Mouse (Mus musculus) liver, embryonic 15.5 days (tissue): Measurements from ENCODE around the gene 4933417A18Rik. TPM values are rescaled to one million over a fixed set of nuclear protein-coding genes. Genes with fewer than 3 reads are reported as not detected.
"Not testable (repeated sequence)": the region's sequence is repeated elsewhere in the genome, so short reads cannot be mapped to it uniquely, and the experiment has no call there.

Experiments
- ATAC-seq: fragments of 200-750 bp; cut with Nextera tagmentation; 2 replicates; pipeline ENCODE4 v1.8.0; 2017; ENCODE audit warnings: moderate number of reproducible peaks, mild to moderate bottlenecking, moderate library complexity; ENCODE audit not compliant: insufficient read depth
- H3K27ac ChIP-seq: fragments of 300-500 bp; sonication (generic); replicated peaks from 2 replicates; pipeline ENCODE4 v1.5.1; 2015; ENCODE audit warnings: mild to moderate bottlenecking, inconsistent platforms
- H3K27me3 ChIP-seq: fragments of 300-500 bp; sonication (generic); 2 replicates; pipeline ENCODE4 v1.6.1; 2015; ENCODE audit warnings: mild to moderate bottlenecking, inconsistent platforms
- H3K36me3 ChIP-seq: fragments of 300-500 bp; sonication (generic); replicated peaks from 2 replicates; pipeline ENCODE4 v1.6.1; 2015; ENCODE audit warnings: moderate library complexity, mild to moderate bottlenecking, inconsistent platforms
- H3K4me1 ChIP-seq: fragments of 300-500 bp; sonication (generic); replicated peaks from 2 replicates; pipeline ENCODE4 v1.6.1; 2015; ENCODE audit warnings: inconsistent platforms
- H3K4me2 ChIP-seq: fragments of 300-500 bp; sonication (generic); 2 replicates; pipeline ENCODE4 v1.6.1; 2015; ENCODE audit warnings: moderate library complexity, mild to moderate bottlenecking, inconsistent platforms
- H3K4me3 ChIP-seq: fragments of 300-500 bp; sonication (generic); replicated peaks from 2 replicates; pipeline ENCODE4 v1.5.1; 2015; ENCODE audit warnings: mild to moderate bottlenecking, inconsistent platforms
- H3K9ac ChIP-seq: fragments of 300-500 bp; sonication (generic); 2 replicates; pipeline ENCODE4 v1.6.1; 2015; ENCODE audit warnings: moderate library complexity, mild to moderate bottlenecking, inconsistent platforms
- H3K9me3 ChIP-seq: fragments of 300-500 bp; sonication (generic); replicated peaks from 2 replicates; pipeline ENCODE4 v1.6.1; 2016; ENCODE audit warnings: inconsistent platforms
- WGBS: fragments of 180-500 bp; shearing (Covaris S2); methylation state at CpG from one replicate; pipeline ENCODE4 v1.1.7; 2015; ENCODE audit warnings: mixed read lengths; ENCODE audit not compliant: insufficient replicate concordance; 5-methylcytosine and 5-hydroxymethylcytosine counted together
- polyA plus RNA-seq: library from polyadenylated mRNA; unstranded; fragments of >200 nt; fragmentation: Nextera tagmentation; extraction: Ambion mirVana; gene quantifications from 2 replicates; pipeline ENCODE4 v1.2.1, GENCODE M21; 2015

4933417A18Rik gene
- polyA plus RNA-seq, 1 experiment from 2014 or later: not detected

GRCm38 (mm10) chr13:34951437-34951836, 27.2 kb downstream of the 4933417A18Rik start:
- H3K4me3 ChIP-seq, H3K27ac ChIP-seq, H3K4me1 ChIP-seq, H3K4me2 ChIP-seq, H3K27me3 ChIP-seq, H3K36me3 ChIP-seq, H3K9ac ChIP-seq, H3K9me3 ChIP-seq: not testable (repeated sequence)
- 0 out of 2 replicates have a peak, but pooled peaks have one; percentile 37 for ATAC-seq
- WGBS: 35% methylated on average over 2 of the region's 2 CpGs

- H3K4me2 ChIP-seq: no peak overlapping the region
- WGBS: 62% methylated on average over 4 of the region's 4 CpGs
- H3K27me3 ChIP-seq: no peaks in the 10 kb centered on the region
- no peak overlapping the region for H3K4me3 ChIP-seq
- no peak overlapping the region for H3K9ac ChIP-seq
- no peaks in the 10 kb centered on the region for H3K9me3 ChIP-seq
- H3K27ac ChIP-seq: no peak overlapping the region
- H3K36me3 ChIP-seq: no peaks in the 10 kb centered on the region
- ATAC-seq: no peak
- H3K4me1 ChIP-seq: no peaks in the 10 kb centered on the region
Observed at GRCm38 (mm10) chr13:34956901-34957300, 32.7 kb downstream of the 4933417A18Rik start.

DNA sequence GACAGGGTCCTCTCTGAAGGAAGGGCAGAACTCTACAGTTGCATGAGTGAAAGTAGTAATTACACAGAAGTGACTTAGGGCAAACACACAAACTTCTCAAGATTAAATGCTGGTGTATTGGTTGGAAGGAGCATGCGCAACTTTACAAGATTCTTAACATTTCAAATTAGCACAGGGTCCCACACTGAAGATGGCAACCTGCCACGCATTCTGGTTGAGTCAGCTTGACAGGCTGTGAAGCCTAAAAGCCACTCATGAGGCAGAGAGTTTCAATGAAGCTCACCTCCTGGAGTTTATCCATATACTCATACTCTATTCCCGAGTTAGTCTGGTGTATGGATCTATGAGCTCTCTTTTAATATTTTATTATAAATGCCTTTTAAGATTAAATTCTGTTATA, 33.9 kb downstream of the 4933417A18Rik start:
- H3K9ac ChIP-seq, ATAC-seq, H3K4me2 ChIP-seq, H3K9me3 ChIP-seq, H3K4me3 ChIP-seq, H3K27me3 ChIP-seq, H3K27ac ChIP-seq, H3K4me1 ChIP-seq, H3K36me3 ChIP-seq: not testable (repeated sequence)
- 60% methylated on average over 3 of the region's 3 CpGs for WGBS

GRCm38 (mm10) chr13:34960996-34961770, 37.0 kb downstream of the 4933417A18Rik start:
- 55% methylated on average over 4 of the region's 4 CpGs for WGBS
- Histone ChIP-seq H3K4me2 (no peak overlapping the region), H3K9ac (no peak overlapping the region), H3K9me3 (no peaks in the 10 kb centered on the region), H3K36me3 (no peaks in the 10 kb centered on the region), H3K27me3 (peaks cover 34% of the 10 kb centered on the region), H3K4me3 (no peak overlapping the region), H3K27ac (no peak overlapping the region), H3K4me1 (peaks cover 9% of the 10 kb centered on the region; the same call in 1 of the 2 replicates)
- no peak for ATAC-seq

DNA sequence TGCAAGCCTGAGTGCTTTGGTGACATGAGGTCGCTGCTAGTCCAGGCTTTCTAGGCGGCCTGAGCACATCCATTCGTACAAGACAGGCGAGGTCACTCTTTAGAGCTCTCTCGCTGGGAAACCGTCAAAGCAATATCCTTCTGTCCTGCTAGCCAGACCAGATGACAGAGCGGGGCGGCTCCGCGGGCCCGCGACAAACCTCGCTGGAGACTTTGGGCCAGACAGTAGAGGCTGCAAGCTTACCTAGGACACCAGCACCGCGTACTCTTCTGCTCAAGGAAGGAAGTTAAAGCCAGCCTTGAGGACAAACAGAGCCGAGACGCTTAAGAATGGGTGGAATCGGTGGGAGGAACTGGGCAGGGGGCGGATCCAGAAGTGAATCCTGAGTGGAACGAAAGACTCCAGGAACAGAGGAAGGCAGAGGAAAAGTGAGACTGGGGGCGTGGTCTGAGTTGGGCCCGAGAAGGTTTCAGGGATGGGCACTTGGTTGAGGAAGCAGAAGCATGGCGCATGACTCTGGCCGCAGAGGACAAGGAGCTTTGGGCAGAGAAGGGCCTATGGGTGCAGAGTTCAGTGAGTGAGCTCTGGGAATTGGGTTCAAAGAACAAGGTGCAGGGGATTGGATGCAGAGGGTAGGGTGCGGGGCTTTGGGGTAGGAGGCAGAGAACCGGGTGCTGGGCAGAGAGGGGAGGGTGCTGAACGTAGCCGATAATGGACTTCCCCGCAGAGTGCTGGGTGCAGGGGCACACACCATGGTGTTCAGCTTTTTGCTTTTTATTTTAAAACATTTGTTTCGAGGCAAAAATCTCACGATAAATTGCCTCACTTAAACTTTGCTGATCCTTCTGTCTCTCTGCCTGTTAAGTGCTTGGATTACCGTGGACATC, 39.5 kb downstream of the 4933417A18Rik start, which contains the start of gene Eci3:
Gene Eci3, minus strand, starts transcription at position 300 of the 887 bp plus-strand sequence.
- Histone ChIP-seq H3K4me3 (peak within 1 kb of the TSS; percentile 35), H3K4me2 (peak within 1 kb of the TSS; percentile 63), H3K4me1 (peaks cover 9% of the 10 kb centered on the region; the same call in 1 of the 2 replicates), H3K9me3 (no peaks in the 10 kb centered on the region), H3K27ac (no peak within 1 kb of the TSS), H3K27me3 (peaks cover 38% of the 10 kb centered on the region), H3K36me3 (no peaks in the 10 kb centered on the region), H3K9ac (no peak within 1 kb of the TSS)
- no peak for ATAC-seq
- 3% methylated on average over 32 of the region's 32 CpGs for WGBS

GRCm38 (mm10) chr13:34964419-34964818, 40.2 kb downstream of the 4933417A18Rik start:
- Histone ChIP-seq H3K4me2 (peak overlapping the region; percentile 63), H3K27ac (no peak overlapping the region), H3K36me3 (no peaks in the 10 kb centered on the region), H3K9me3 (no peaks in the 10 kb centered on the region), H3K27me3 (peaks cover 38% of the 10 kb centered on the region), H3K9ac (no peak overlapping the region), H3K4me3 (peak overlapping the region; percentile 35), H3K4me1 (peaks cover 9% of the 10 kb centered on the region; the same call in 1 of the 2 replicates)
- no peak for ATAC-seq
- 6% methylated on average over 14 of the region's 14 CpGs for WGBS

DNA sequence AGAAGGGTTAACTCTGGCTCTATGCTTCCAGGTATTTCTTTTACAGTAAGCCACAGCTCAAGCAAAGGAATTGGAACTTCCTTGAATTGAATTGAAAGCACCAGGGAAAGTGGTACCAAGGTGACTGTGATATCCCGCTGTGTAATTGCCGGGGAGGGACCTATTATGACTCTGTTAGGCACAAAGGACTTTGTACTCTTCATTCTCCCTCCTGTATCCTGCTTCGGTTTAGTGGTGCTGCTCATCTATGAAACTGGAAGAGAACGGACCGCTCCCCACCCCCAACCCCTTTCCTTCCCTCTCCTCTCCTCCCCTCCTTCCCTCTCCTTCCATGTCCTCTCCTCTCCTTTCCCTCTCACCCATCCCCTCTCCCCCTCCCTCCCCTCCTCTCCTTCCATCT, 40.7 kb downstream of the 4933417A18Rik start:
- Histone ChIP-seq H3K9ac (no peak overlapping the region), H3K4me1 (peaks cover 9% of the 10 kb centered on the region; the same call in 1 of the 2 replicates), H3K4me2 (peak overlapping the region; percentile 63), H3K4me3 (peak overlapping the region; percentile 35), H3K27ac (no peak overlapping the region), H3K9me3 (no peaks in the 10 kb centered on the region), H3K27me3 (peaks cover 38% of the 10 kb centered on the region), H3K36me3 (no peaks in the 10 kb centered on the region)
- no peak for ATAC-seq
- WGBS: 11% methylated on average over 5 of the region's 5 CpGs

DNA sequence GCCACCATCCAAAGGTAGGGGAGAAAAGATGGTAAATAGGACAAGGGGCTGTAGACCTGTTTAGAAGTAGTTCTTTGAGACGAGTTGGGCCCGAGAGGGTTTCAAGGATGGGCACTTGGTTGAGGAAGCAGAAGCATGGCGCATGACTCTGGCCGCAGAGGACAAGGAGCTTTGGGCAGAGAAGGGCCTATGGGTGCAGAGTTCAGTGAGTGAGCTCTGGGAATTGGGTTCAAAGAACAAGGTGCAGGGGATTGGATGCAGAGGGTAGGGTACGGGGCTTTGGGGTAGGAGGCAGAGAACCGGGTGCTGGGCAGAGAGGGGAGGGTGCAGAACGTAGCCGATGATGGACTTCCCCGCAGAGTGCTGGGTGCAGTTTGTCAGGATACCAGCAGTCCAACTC, 41.4 kb downstream of the 4933417A18Rik start:
- not testable (repeated sequence) for H3K4me2 ChIP-seq, ATAC-seq, H3K27ac ChIP-seq, H3K4me3 ChIP-seq, H3K9ac ChIP-seq, H3K36me3 ChIP-seq, H3K9me3 ChIP-seq, H3K4me1 ChIP-seq
- peaks cover 38% of the 10 kb centered on the region for H3K27me3 ChIP-seq
- WGBS: 59% methylated on average over 9 of the region's 9 CpGs

DNA sequence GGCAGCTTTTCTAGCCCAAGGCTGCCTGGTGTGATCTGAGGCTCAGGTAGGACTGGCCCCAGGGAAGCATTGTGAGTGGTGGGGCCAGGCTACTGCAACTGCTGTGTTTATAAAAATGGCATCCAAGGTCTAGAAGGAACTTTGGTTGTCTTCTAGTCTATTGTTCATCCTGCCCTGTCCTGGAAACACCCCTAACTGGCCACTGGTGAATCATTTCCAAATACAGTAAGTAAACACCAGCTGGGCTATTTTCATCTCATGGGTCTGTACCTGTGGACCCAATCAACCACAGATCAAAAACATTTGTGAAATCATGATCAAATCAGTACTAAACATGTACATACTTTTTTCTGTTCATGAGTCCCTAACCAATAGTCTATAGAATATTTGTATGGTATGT, 48.2 kb downstream of the 4933417A18Rik start:
- H3K4me3 ChIP-seq, H3K9me3 ChIP-seq, H3K4me2 ChIP-seq, H3K4me1 ChIP-seq, H3K9ac ChIP-seq, H3K27me3 ChIP-seq, ATAC-seq, H3K36me3 ChIP-seq, H3K27ac ChIP-seq: not testable (repeated sequence)

DNA sequence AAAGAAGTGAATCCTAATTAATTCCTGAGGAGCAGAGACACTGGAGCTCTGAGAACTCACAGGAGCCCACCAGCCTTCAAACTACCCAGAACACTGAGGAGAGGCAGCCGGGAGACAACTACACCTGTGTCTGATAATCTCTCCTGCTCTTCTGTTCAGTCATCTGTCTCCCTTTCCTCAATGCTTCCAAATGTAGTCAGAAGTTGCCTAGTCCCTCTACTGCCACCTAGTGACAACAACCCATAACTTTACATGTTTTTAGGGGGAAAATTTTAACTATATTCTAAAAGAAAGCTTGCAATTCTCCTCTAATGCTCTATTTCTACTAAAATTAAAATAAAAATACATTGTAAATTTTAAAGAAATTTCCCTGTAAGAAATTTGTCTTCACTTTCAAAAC, 48.9 kb downstream of the 4933417A18Rik start:
- H3K4me1 ChIP-seq: no peaks in the 10 kb centered on the region
- 5% methylated on average over 1 of the region's 1 CpGs for WGBS

GRCm38 (mm10) chr13:34973770-34974169, 49.6 kb downstream of the 4933417A18Rik start:
- H3K36me3 ChIP-seq: peaks cover 20% of the 10 kb centered on the region
- no peak overlapping the region for H3K27ac ChIP-seq
- H3K27me3 ChIP-seq: no peaks in the 10 kb centered on the region
- no peaks in the 10 kb centered on the region for H3K9me3 ChIP-seq
- no peak overlapping the region for H3K4me3 ChIP-seq
- no peaks in the 10 kb centered on the region for H3K4me1 ChIP-seq
- no peak overlapping the region for H3K9ac ChIP-seq
- no peak for ATAC-seq
- 29% methylated on average over 1 of the region's 1 CpGs for WGBS
- no peak overlapping the region for H3K4me2 ChIP-seq

More for the DNA sequence above, 48.9 kb downstream of the 4933417A18Rik start:
- Histone ChIP-seq H3K4me3 (no peak overlapping the region), H3K36me3 (peaks cover 14% of the 10 kb centered on the region), H3K9ac (no peak overlapping the region), H3K9me3 (no peaks in the 10 kb centered on the region), H3K27ac (no peak overlapping the region), H3K4me2 (no peak overlapping the region), H3K27me3 (no peaks in the 10 kb centered on the region)
- ATAC-seq: no peak
